Mouse (Mus musculus) heart, adult 2 months (tissue): ENCODE results near the gene Bnc2. TPM values are rescaled to one million over a fixed set of nuclear protein-coding genes. Genes with fewer than 3 reads are reported as not detected.

Experiments used
- DNase-seq, 2 experiments: peaks; one replicate each; pipeline ENCODE4 v3.0.0; 2021
- H3K27ac ChIP-seq: fragments of 200-600 bp; 2 replicates; pipeline ENCODE4 v1.8.1; 2022
- H3K27me3 ChIP-seq: fragments of 200-500 bp; 2 replicates; pipeline ENCODE4 v1.6.1; 2012; ENCODE audit warnings: mild to moderate bottlenecking, low read length, inconsistent platforms, mixed read lengths; ENCODE audit not compliant: control insufficient read depth, insufficient read depth
- H3K36me3 ChIP-seq: fragments of 200-500 bp; 2 replicates; pipeline ENCODE4 v1.6.1; 2012; ENCODE audit warnings: low read length, inconsistent platforms; ENCODE audit not compliant: control insufficient read depth, insufficient read depth
- H3K4me1 ChIP-seq: fragments of 200-500 bp; 2 replicates; pipeline ENCODE4 v1.6.1; 2011; ENCODE audit warnings: low read length; ENCODE audit not compliant: control insufficient read depth, insufficient read depth
- H3K4me3 ChIP-seq: fragments of 200-600 bp; 2 replicates; pipeline ENCODE4 v1.8.1; 2022
- H3K79me2 ChIP-seq: fragments of 200-500 bp; replicated peaks from 2 replicates; pipeline ENCODE4 v1.6.1; 2012; ENCODE audit warnings: mild to moderate bottlenecking, inconsistent platforms, low read length, moderate library complexity, mixed read lengths; ENCODE audit not compliant: control insufficient read depth, insufficient read depth
- H3K9ac ChIP-seq: fragments of 200-500 bp; 2 replicates; pipeline ENCODE4 v1.6.1; 2012; ENCODE audit warnings: low read depth, mild to moderate bottlenecking, control low read depth, inconsistent platforms, low read length, mixed read lengths
- CTCF ChIP-seq: fragments of 200-600 bp; IDR thresholded peaks from 2 replicates; pipeline ENCODE4 v1.8.1; 2022; ENCODE audit warnings: antibody characterized with exemption, mild to moderate bottlenecking, moderate library complexity
- EP300 ChIP-seq: fragments of 200-500 bp; IDR thresholded peaks from 2 replicates; pipeline ENCODE4 v1.6.1; 2011; ENCODE audit warnings: low read depth, low read length, control low read depth; ENCODE audit not compliant: insufficient read depth
- POLR2A ChIP-seq: fragments of 200-500 bp; IDR thresholded peaks from 2 replicates; pipeline ENCODE4 v1.6.1; 2011; ENCODE audit warnings: mild to moderate bottlenecking, low read depth, low read length, control low read depth; ENCODE audit not compliant: insufficient read depth
- WGBS: fragments of 180-500 bp; shearing (Covaris S2); methylation state at CpG from one replicate; pipeline ENCODE4 v1.1.7; 2018; 5-methylcytosine and 5-hydroxymethylcytosine counted together
- intact Hi-C: fragments of 180-260 bp; cut with DNase I; formaldehyde crosslinking; loops from one replicate; pipeline ENCODE4 v1.15.1; 2025
- polyA plus RNA-seq: library from polyadenylated mRNA; depleted of rRNA; stranded (reverse); fragments of >200 nt; gene quantifications from 2 replicates; pipeline ENCODE4 v1.2.3, GENCODE M21; 2012; rRNA removed
- total RNA-seq, 2 experiments: library from RNA; stranded (reverse); gene quantifications; 2 replicates each; pipeline ENCODE4 v1.2.3; 2021

The Bnc2 gene
- total and polyA plus RNA-seq, 3 experiments: 1.6 to 3.0 (median 2.6) TPM

DNA sequence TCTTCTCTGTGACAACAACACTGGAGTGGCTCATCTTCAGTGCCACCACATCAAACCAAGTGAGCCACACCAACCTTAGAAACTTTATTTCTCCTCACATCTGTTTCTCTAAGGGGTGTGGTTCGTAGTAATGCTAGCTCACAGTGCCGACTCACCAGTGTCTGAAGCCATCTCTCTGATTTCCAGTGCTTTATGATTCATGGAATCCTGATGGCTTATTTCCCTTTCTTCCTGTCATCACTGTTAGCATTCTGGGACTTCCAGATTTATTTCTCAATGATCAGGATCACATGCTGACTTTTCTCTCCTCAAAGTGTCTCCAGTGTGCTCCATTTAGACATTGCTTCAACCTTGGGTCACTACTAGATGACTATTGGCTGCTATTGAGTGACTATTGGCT lies 443.8 kb downstream of the Bnc2 start:
- Histone ChIP-seq H3K4me3 (no peak overlapping the region), H3K27ac (no peak overlapping the region), H3K9ac (no peak overlapping the region), H3K36me3 (no peaks in the 10 kb centered on the region), H3K79me2 (no peaks in the 10 kb centered on the region), H3K4me1 (no peaks in the 10 kb centered on the region), H3K27me3 (no peaks in the 10 kb centered on the region)
- no peak for TF ChIP-seq EP300
- no peak for TF ChIP-seq POLR2A
- no peak for TF ChIP-seq CTCF
- intact Hi-C loops: no loop called here
- DNase-seq: no peak
- WGBS: 74% methylated on average over 2 of the region's 2 CpGs

DNA sequence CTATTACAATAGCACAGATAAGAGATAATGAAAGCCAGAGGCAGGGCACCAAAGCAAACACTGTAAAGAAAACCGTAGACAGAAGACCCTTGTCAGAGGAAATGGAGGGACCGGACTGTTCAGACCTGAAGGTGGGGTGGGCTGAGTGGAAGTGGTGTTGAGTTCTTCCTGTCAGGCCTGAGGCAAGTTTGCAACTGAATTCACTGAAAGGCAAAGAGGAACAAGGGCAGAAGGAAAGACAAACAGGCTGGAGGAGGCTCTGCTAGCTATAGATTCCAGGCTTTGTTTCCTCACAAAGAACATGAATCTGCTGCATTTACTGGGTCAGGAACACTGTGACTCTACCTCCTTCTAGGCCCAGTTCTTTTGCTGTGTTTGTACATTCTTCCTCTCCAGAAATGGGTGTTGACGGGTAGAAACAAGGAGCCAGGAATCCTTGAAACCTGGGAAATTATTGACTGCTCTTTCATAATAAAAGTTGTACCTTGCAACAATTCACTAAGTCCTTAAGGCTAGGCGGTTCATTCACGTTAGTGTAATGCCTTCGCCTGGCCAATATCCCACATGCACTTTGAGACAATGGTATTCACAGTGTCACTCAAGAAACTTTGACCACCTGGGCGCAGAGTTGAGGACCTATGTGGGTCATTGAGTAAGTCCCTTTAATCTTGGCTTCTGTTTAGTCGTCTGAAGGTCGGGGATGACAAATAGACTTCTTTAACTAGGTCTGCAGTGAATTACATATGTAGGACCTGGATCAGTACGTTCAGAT lies 445.7 kb downstream of the Bnc2 start:
- WGBS: 69% methylated on average over 10 of the region's 10 CpGs
- no peaks in the 10 kb centered on the region for H3K4me1 ChIP-seq
- no peak for TF ChIP-seq EP300
- TF ChIP-seq CTCF: no peak
- no peak for TF ChIP-seq POLR2A
- no peaks in the 10 kb centered on the region for H3K79me2 ChIP-seq
- H3K9ac ChIP-seq: no peak overlapping the region
- H3K4me3 ChIP-seq: no peak overlapping the region
- no peaks in the 10 kb centered on the region for H3K36me3 ChIP-seq
- H3K27ac ChIP-seq: no peak overlapping the region
- no peak for DNase-seq
- H3K27me3 ChIP-seq: no peaks in the 10 kb centered on the region
- intact Hi-C loops: no loop called here

DNA sequence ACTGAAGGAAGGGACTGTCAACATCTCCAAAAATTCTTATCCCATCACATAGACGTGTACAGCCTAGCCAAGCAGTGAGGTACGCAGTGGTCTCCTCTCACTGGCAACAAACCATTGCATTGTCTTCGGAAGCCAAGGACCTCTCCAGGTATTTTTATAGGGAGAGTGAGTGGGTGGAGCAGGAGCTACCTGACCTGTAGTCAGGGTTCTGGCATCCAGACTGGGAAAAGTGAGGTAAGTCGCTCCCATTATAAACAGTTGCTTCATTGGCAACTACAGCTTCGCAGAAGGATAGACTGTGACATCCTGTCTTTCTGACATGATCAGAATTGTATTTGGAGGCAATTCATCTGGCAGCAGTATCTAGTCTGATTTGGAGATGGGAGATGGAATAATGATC lies 446.5 kb downstream of the Bnc2 start:
- H3K9ac ChIP-seq: no peak overlapping the region
- H3K79me2 ChIP-seq: no peaks in the 10 kb centered on the region
- intact Hi-C loops: no loop called here
- WGBS: 83% methylated on average over 5 of the region's 5 CpGs
- no peak overlapping the region for H3K27ac ChIP-seq
- no peak overlapping the region for H3K4me3 ChIP-seq
- TF ChIP-seq CTCF: no peak
- TF ChIP-seq POLR2A: no peak
- no peak for TF ChIP-seq EP300
- no peaks in the 10 kb centered on the region for H3K27me3 ChIP-seq
- no peaks in the 10 kb centered on the region for H3K36me3 ChIP-seq
- no peak for DNase-seq
- no peaks in the 10 kb centered on the region for H3K4me1 ChIP-seq

Other genes with a start within 250 kb of the Bnc2 start
- gene Cntln, start 209.0 kb upstream of the Bnc2 start, total RNA-seq: 1 to 10 TPM; 1.9 to 2.7 TPM
- 1.3 and 1.9 TPM in 2 replicates for gene Cntln, start 209.0 kb upstream of the Bnc2 start, polyA plus RNA-seq